Mouse (Mus musculus): ENCODE measurements at regions not wholly inside any gene's neighbourhood (a gene's known extent, or its start where the extent isn't known, plus 50 kb on each side); places are given as distances from the start of the nearest gene placed in this dataset.

DNA sequence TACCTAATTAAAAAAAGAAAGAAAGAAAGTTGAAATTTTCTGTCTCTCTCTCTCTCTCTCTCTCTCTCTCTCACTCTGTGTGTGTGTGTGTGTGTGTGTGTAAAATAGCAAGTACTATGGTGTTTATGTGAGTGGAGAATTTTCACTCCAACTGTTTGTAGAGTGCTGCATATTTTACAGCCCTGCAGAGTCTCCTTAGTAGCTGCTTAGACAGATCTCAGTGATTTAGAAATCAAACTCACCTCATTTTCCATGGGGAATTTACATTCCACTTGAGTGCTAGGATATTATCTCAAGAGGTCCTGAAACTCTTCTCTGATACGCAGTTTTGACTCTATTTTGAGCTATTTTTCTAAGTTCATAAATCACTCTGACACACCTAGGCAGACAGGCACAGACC is 761.8 kb upstream of the Pou3f3 start:
- H3K4me1 ChIP-seq (ENCODE audit: control insufficient read depth, insufficient read depth, low read length), result no peaks in the 10 kb centered on the region
- no peaks in the 10 kb centered on the region for H3K27me3 ChIP-seq (ENCODE audit: control insufficient read depth, insufficient read depth, low read length)
- H3K9me3 ChIP-seq (ENCODE audit: control insufficient read depth, low read length), result no peaks in the 10 kb centered on the region
- ATAC-seq (ENCODE audit: insufficient read depth, low FRiP score, low TSS enrichment) (no peak), DNase-seq (ENCODE audit: low spot score) (no peak)
- no peak overlapping the region for H3K4me2 ChIP-seq (ENCODE audit: low read depth)
- H3K4me3 ChIP-seq (ENCODE audit: low read depth, low read length), result no peak overlapping the region
- H3K36me3 ChIP-seq (ENCODE audit: control insufficient read depth, insufficient read depth, low read length), result no peaks in the 10 kb centered on the region
- 73% methylated on average over 1 of the region's 1 CpGs for WGBS
- H3K9ac ChIP-seq (ENCODE audit: low read length), result no peak overlapping the region
- H3K27ac ChIP-seq (ENCODE audit: low read depth, low read length), result no peak overlapping the region

- no peak overlapping the region for H3K27ac ChIP-seq (ENCODE audit: low read depth, low read length)
- H3K4me2 ChIP-seq (ENCODE audit: low read depth), result no peak overlapping the region
- H3K9ac ChIP-seq (ENCODE audit: low read length), result no peak overlapping the region
- H3K4me1 ChIP-seq (ENCODE audit: control insufficient read depth, insufficient read depth, low read length), result no peaks in the 10 kb centered on the region
- no peaks in the 10 kb centered on the region for H3K9me3 ChIP-seq (ENCODE audit: control insufficient read depth, low read length)
- H3K4me3 ChIP-seq (ENCODE audit: low read depth, low read length), result no peak overlapping the region
- H3K27me3 ChIP-seq (ENCODE audit: control insufficient read depth, insufficient read depth, low read length), result no peaks in the 10 kb centered on the region
- H3K36me3 ChIP-seq (ENCODE audit: control insufficient read depth, insufficient read depth, low read length), result no peaks in the 10 kb centered on the region
- WGBS, result 76% methylated on average over 7 of the region's 7 CpGs
- DNase-seq (ENCODE audit: low spot score) (no peak), ATAC-seq (ENCODE audit: insufficient read depth, low FRiP score, low TSS enrichment) (no peak)
These were observed 759.6 kb upstream of the Pou3f3 start for GRCm38 (mm10) chr1:41935912-41936478.

DNA sequence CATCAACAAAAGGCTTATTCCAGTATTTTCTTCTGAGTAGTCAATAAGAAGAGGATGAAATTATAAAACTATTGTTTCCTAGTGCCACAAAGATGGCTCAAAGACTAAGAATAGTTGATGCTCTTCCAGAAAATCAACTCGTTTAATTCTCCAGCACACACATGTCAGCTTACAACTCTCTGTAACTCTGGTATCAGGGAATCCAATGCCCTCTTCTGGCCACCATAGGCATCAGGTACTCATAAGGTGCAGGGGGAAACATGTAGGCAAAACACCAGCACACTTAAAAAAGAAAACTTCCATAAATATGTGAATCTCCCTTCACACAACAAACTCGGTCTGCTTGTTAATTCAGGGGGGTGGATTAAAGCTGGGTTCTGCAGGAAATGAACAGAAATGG is 734.6 kb upstream of the Pou3f3 start:
- no peak overlapping the region for H3K27ac ChIP-seq (ENCODE audit: low read depth, low read length)
- WGBS, result 68% methylated on average over 2 of the region's 2 CpGs
- H3K4me1 ChIP-seq (ENCODE audit: control insufficient read depth, insufficient read depth, low read length), result no peaks in the 10 kb centered on the region
- DNase-seq (ENCODE audit: low spot score), result no peak
- no peaks in the 10 kb centered on the region for H3K9me3 ChIP-seq (ENCODE audit: control insufficient read depth, low read length)
- no peak overlapping the region for H3K4me2 ChIP-seq (ENCODE audit: low read depth)
- no peak overlapping the region for H3K9ac ChIP-seq (ENCODE audit: low read length)
- no peak overlapping the region for H3K4me3 ChIP-seq (ENCODE audit: low read depth, low read length)
- H3K27me3 ChIP-seq (ENCODE audit: control insufficient read depth, insufficient read depth, low read length), result no peaks in the 10 kb centered on the region
- no peak for ATAC-seq (ENCODE audit: insufficient read depth, low FRiP score, low TSS enrichment)
- no peaks in the 10 kb centered on the region for H3K36me3 ChIP-seq (ENCODE audit: control insufficient read depth, insufficient read depth, low read length)

DNA sequence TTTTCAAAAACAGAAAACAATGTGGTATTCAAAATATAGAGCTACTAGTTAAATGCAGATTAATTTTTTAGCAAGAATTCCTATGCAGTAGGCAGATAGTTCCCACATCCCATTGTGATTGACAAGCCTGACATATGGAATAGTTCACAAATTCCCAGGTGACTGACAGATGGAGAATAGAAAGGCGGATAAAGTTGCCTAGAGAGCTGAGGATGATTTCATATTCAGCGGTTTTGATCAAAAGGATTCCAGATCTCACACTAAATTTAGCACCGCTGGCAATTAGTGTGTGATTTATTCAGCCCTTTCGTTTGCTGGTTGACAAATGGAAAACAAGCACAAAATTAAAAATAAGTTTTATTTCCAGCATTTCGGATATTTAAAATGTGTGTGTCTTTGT is 714.0 kb upstream of the Pou3f3 start:
- Histone ChIP-seq H3K4me2 (ENCODE audit: low read depth) (no peak overlapping the region), H3K27ac (ENCODE audit: low read depth, low read length) (no peak overlapping the region), H3K4me3 (ENCODE audit: low read depth, low read length) (no peak overlapping the region), H3K4me1 (ENCODE audit: control insufficient read depth, insufficient read depth, low read length) (no peaks in the 10 kb centered on the region), H3K9ac (ENCODE audit: low read length) (no peak overlapping the region), H3K9me3 (ENCODE audit: control insufficient read depth, low read length) (no peaks in the 10 kb centered on the region), H3K27me3 (ENCODE audit: control insufficient read depth, insufficient read depth, low read length) (no peaks in the 10 kb centered on the region), H3K36me3 (ENCODE audit: control insufficient read depth, insufficient read depth, low read length) (no peaks in the 10 kb centered on the region)
- WGBS, result 83% methylated on average over 5 of the region's 5 CpGs
- no peak for ATAC-seq (ENCODE audit: insufficient read depth, low FRiP score, low TSS enrichment)
- no peak for DNase-seq (ENCODE audit: low spot score)

DNA sequence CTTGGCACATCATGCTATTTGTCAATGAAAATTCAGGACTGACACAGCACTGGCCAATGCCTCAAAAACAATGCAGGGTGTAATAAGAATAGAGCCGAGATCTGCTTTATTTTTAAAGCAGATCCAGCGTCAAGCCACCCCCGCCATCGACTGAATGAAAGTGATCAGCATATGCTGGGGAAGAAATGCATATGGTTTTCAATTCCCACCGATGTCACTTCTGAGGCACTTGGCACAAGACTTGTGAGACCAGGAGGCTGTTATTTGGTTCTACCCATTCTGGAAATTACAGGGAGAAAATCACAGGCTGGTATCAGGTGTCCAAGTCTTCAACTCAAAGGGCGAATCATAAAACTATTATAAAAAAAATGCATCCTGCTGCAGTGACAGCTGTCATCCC is 689.3 kb upstream of the Pou3f3 start:
- Histone ChIP-seq H3K4me3 (ENCODE audit: low read depth, low read length) (no peak overlapping the region), H3K9me3 (ENCODE audit: control insufficient read depth, low read length) (no peaks in the 10 kb centered on the region), H3K36me3 (ENCODE audit: control insufficient read depth, insufficient read depth, low read length) (no peaks in the 10 kb centered on the region), H3K4me1 (ENCODE audit: control insufficient read depth, insufficient read depth, low read length) (no peaks in the 10 kb centered on the region), H3K27ac (ENCODE audit: low read depth, low read length) (no peak overlapping the region), H3K27me3 (ENCODE audit: control insufficient read depth, insufficient read depth, low read length) (no peaks in the 10 kb centered on the region), H3K9ac (ENCODE audit: low read length) (no peak overlapping the region), H3K4me2 (ENCODE audit: low read depth) (no peak overlapping the region)
- DNase-seq (ENCODE audit: low spot score) (no peak), ATAC-seq (ENCODE audit: insufficient read depth, low FRiP score, low TSS enrichment) (no peak)
- 89% methylated on average over 6 of the region's 6 CpGs for WGBS

- Histone ChIP-seq H3K9ac (ENCODE audit: low read length) (no peak overlapping the region), H3K27ac (ENCODE audit: low read depth, low read length) (no peak overlapping the region), H3K36me3 (ENCODE audit: control insufficient read depth, insufficient read depth, low read length) (no peaks in the 10 kb centered on the region), H3K9me3 (ENCODE audit: control insufficient read depth, low read length) (no peaks in the 10 kb centered on the region), H3K4me2 (ENCODE audit: low read depth) (no peak overlapping the region), H3K4me3 (ENCODE audit: low read depth, low read length) (no peak overlapping the region), H3K27me3 (ENCODE audit: control insufficient read depth, insufficient read depth, low read length) (no peaks in the 10 kb centered on the region), H3K4me1 (ENCODE audit: control insufficient read depth, insufficient read depth, low read length) (no peaks in the 10 kb centered on the region)
- ATAC-seq (ENCODE audit: insufficient read depth, low FRiP score, low TSS enrichment), result no peak
- WGBS, result 97% methylated on average over 3 of the region's 3 CpGs
- DNase-seq (ENCODE audit: low spot score), result no peak
These were observed 687.5 kb upstream of the Pou3f3 start for GRCm38 (mm10) chr1:42008046-42008445.

- ATAC-seq (ENCODE audit: insufficient read depth, low FRiP score, low TSS enrichment), result no peak
- Histone ChIP-seq H3K4me3 (ENCODE audit: low read depth, low read length) (no peak overlapping the region), H3K4me1 (ENCODE audit: control insufficient read depth, insufficient read depth, low read length) (no peaks in the 10 kb centered on the region), H3K9me3 (ENCODE audit: control insufficient read depth, low read length) (no peaks in the 10 kb centered on the region), H3K27ac (ENCODE audit: low read depth, low read length) (no peak overlapping the region), H3K27me3 (ENCODE audit: control insufficient read depth, insufficient read depth, low read length) (no peaks in the 10 kb centered on the region), H3K9ac (ENCODE audit: low read length) (no peak overlapping the region), H3K4me2 (ENCODE audit: low read depth) (no peak overlapping the region), H3K36me3 (ENCODE audit: control insufficient read depth, insufficient read depth, low read length) (no peaks in the 10 kb centered on the region)
- DNase-seq (ENCODE audit: low spot score), result no peak
- WGBS, result 89% methylated on average over 3 of the region's 3 CpGs
These were observed 682.7 kb upstream of the Pou3f3 start for GRCm38 (mm10) chr1:42012911-42013310.

DNA sequence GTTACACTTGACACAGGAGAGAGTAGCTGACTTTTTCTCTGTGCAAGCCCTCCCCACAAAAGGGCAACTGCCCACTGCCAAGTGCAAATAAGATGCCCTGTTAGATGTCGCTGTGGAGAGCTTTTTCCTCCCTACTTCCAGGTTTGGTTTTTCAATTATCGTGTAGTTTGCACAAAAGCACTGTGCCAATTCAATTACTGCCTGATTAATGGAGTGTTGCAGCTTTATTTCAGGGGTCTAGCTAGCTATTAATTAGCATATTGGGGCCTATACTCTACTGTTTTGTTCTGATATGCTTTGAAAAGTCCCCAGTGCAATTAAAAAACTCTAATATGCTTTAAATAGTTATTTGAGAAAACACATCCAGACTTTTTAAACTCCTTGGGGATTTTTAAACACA is 676.6 kb upstream of the Pou3f3 start:
- no peaks in the 10 kb centered on the region for H3K4me1 ChIP-seq (ENCODE audit: control insufficient read depth, insufficient read depth, low read length)
- WGBS, result 67% methylated on average over 2 of the region's 2 CpGs
- H3K4me2 ChIP-seq (ENCODE audit: low read depth), result no peak overlapping the region
- no peak overlapping the region for H3K9ac ChIP-seq (ENCODE audit: low read length)
- no peak for DNase-seq (ENCODE audit: low spot score)
- no peak overlapping the region for H3K27ac ChIP-seq (ENCODE audit: low read depth, low read length)
- ATAC-seq (ENCODE audit: insufficient read depth, low FRiP score, low TSS enrichment), result no peak
- H3K4me3 ChIP-seq (ENCODE audit: low read depth, low read length), result no peak overlapping the region
- no peaks in the 10 kb centered on the region for H3K9me3 ChIP-seq (ENCODE audit: control insufficient read depth, low read length)
- no peaks in the 10 kb centered on the region for H3K27me3 ChIP-seq (ENCODE audit: control insufficient read depth, insufficient read depth, low read length)
- H3K36me3 ChIP-seq (ENCODE audit: control insufficient read depth, insufficient read depth, low read length), result no peaks in the 10 kb centered on the region

GRCm38 (mm10) chr1:42025781-42026180 is 669.8 kb upstream of the Pou3f3 start:
- H3K4me1 ChIP-seq (ENCODE audit: control insufficient read depth, insufficient read depth, low read length), result no peaks in the 10 kb centered on the region
- 87% methylated on average over 6 of the region's 6 CpGs for WGBS

More at GRCm38 (mm10) chr1:42025781-42026180, 669.8 kb upstream of the Pou3f3 start:
- DNase-seq (ENCODE audit: low spot score) (no peak), ATAC-seq (ENCODE audit: insufficient read depth, low FRiP score, low TSS enrichment) (no peak)
- Histone ChIP-seq H3K27ac (ENCODE audit: low read depth, low read length) (no peak overlapping the region), H3K4me2 (ENCODE audit: low read depth) (no peak overlapping the region), H3K4me3 (ENCODE audit: low read depth, low read length) (no peak overlapping the region), H3K9ac (ENCODE audit: low read length) (no peak overlapping the region), H3K27me3 (ENCODE audit: control insufficient read depth, insufficient read depth, low read length) (no peaks in the 10 kb centered on the region), H3K9me3 (ENCODE audit: control insufficient read depth, low read length) (no peaks in the 10 kb centered on the region), H3K36me3 (ENCODE audit: control insufficient read depth, insufficient read depth, low read length) (no peaks in the 10 kb centered on the region)
